Mouse (Mus musculus) C2C12 (cell line): ENCODE measurements around the gene Rgs13. TPM values are rescaled to one million over a fixed set of nuclear protein-coding genes. Genes with fewer than 3 reads are reported as not detected.

ENCODE experiments used
- H3K27me3 ChIP-seq: one replicate; pipeline ENCODE4 v1.6.1; 2011; ENCODE audit not compliant: control insufficient read depth, insufficient read depth, insufficient read length
- H3K36me3 ChIP-seq: one replicate; pipeline ENCODE4 v1.6.1; 2011; ENCODE audit not compliant: control insufficient read depth, insufficient read depth
- H3K4me3 ChIP-seq: one replicate; pipeline ENCODE4 v1.5.1; 2011; ENCODE audit warnings: mild to moderate bottlenecking, control low read depth; ENCODE audit not compliant: poor library complexity, insufficient read depth, severe bottlenecking
- H3K79me2 ChIP-seq: one replicate; pipeline ENCODE4 v1.6.1; 2011; ENCODE audit not compliant: control insufficient read depth, insufficient read depth
- H3K79me3 ChIP-seq: one replicate; pipeline ENCODE4 v1.6.1; 2011; ENCODE audit warnings: low read depth, control low read depth
- H3ac ChIP-seq: one replicate; pipeline ENCODE3; 2011; ENCODE audit warnings: low read depth; ENCODE audit not compliant: control insufficient read depth, insufficient read length
- CEBPB ChIP-seq: IDR thresholded peaks from one replicate; pipeline ENCODE4 v1.6.1; 2011; ENCODE audit warnings: low read depth, mild to moderate bottlenecking, control low read depth, moderate library complexity
- CTCF ChIP-seq: IDR thresholded peaks from one replicate; pipeline ENCODE4 v1.5.1; 2011; ENCODE audit not compliant: control insufficient read depth, insufficient read depth, insufficient read length
- FOSL1 ChIP-seq: IDR thresholded peaks from one replicate; pipeline ENCODE4 v1.8.0; 2011; ENCODE audit warnings: mild to moderate bottlenecking, low read length; ENCODE audit not compliant: poor library complexity, insufficient read depth, severe bottlenecking
- MAX ChIP-seq: IDR thresholded peaks from one replicate; pipeline ENCODE4 v1.6.1; 2011; ENCODE audit warnings: mild to moderate bottlenecking, control low read depth
- MYOD1 ChIP-seq: IDR thresholded peaks from one replicate; pipeline ENCODE4 v1.6.1; 2011; ENCODE audit warnings: low read depth; ENCODE audit not compliant: control insufficient read depth, insufficient read length
- MYOG ChIP-seq: IDR thresholded peaks from one replicate; pipeline ENCODE4 v1.6.1; 2011; ENCODE audit not compliant: control insufficient read depth, insufficient read length; ENCODE audit errors: extremely low read depth
- USF1 ChIP-seq: IDR thresholded peaks from one replicate; pipeline ENCODE4 v1.6.1; 2011; ENCODE audit warnings: low read depth, mild to moderate bottlenecking, control low read depth, moderate library complexity
- polyA plus RNA-seq: library from polyadenylated mRNA; unstranded; fragments of >200 nt; fragmentation: generic; extraction: Trizol; gene quantifications from one replicate; pipeline ENCODE4 v1.2.1, GENCODE M21; 2012; ENCODE audit warnings: missing spikeins

Rgs13 gene
- polyA plus RNA-seq, 1 experiment, result not detected

DNA sequence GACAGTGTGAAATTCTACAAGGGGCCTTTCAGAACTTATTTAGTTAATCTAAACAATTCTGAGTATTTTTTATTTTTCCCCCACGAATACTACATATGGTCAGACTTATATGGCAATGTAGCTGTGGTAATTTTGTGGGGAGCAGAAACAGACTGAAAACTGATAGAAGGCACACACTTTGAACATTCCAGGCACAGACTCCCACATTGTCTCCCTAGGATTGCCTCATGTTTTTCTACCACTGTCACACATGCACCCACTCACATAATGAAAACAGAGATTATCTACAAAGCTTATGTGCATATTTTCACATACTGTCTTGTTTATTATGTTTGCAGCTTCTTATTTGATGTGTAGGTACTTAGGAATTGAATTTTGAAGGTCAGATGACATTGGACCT is 9.4 kb downstream of the Rgs13 start:
- Histone ChIP-seq H3K79me2 (no peaks in the 10 kb centered on the region), H3ac (no peak overlapping the region), H3K4me3 (no peak overlapping the region), H3K27me3 (no peaks in the 10 kb centered on the region), H3K79me3 (no peaks in the 10 kb centered on the region), H3K36me3 (no peaks in the 10 kb centered on the region)
- no peak for TF ChIP-seq CTCF
- no peak for TF ChIP-seq CEBPB
- no peak for TF ChIP-seq FOSL1
- TF ChIP-seq USF1, result no peak
- no peak for TF ChIP-seq MYOD1
- TF ChIP-seq MYOG, result no peak
- TF ChIP-seq MAX, result no peak

DNA sequence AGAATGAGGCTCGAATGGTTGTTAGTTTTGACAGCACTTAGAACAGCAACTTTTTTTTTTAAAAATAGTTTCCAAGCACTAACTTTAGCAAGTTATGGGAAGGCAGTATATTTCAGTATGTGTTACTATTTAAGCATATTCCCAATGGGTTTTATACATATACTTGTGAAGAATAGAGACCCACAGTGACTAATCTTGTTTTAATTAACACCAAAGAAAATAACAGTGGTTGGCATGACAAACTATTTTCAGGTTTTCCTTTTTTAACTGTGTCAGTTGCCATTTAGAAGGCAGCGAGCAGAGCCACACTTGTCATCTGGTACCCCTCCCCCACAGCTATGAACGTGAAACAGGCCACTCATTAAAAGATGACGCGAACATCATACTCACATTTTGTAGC is 10.3 kb downstream of the Rgs13 start:
- H3K79me2 ChIP-seq, result no peaks in the 10 kb centered on the region

DNA sequence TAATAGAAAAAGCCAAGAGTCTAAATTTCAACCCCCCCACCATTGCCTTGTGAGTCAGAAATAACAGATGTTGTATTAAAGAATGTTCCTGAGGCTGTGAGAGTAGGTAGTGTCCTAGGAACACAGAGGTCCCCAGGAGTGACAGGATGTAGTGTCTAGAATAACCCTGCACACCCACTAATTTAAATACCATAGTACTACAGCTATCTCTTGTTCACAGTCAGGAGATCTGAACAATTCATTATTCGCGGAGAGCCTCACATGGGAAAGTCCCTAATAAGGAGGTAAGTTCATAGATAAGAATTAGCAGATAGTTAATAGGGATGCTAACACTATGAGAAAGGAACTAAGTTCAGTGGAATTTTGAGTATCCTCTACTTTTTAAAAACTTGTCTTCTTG is 10.9 kb downstream of the Rgs13 start:
- Histone ChIP-seq H3K4me3 (no peak overlapping the region), H3K36me3 (no peaks in the 10 kb centered on the region), H3K27me3 (no peaks in the 10 kb centered on the region), H3K79me2 (no peaks in the 10 kb centered on the region), H3ac (no peak overlapping the region), H3K79me3 (no peaks in the 10 kb centered on the region)
- TF ChIP-seq MYOG (no peak), CEBPB (no peak)

More for the DNA sequence above, 10.3 kb downstream of the Rgs13 start:
- no peaks in the 10 kb centered on the region for H3K79me3 ChIP-seq
- no peaks in the 10 kb centered on the region for H3K27me3 ChIP-seq
- no peaks in the 10 kb centered on the region for H3K36me3 ChIP-seq
- TF ChIP-seq MAX (no peak), MYOG (no peak), USF1 (no peak), MYOD1 (no peak)
- H3K4me3 ChIP-seq, result no peak overlapping the region
- H3ac ChIP-seq, result no peak overlapping the region

DNA sequence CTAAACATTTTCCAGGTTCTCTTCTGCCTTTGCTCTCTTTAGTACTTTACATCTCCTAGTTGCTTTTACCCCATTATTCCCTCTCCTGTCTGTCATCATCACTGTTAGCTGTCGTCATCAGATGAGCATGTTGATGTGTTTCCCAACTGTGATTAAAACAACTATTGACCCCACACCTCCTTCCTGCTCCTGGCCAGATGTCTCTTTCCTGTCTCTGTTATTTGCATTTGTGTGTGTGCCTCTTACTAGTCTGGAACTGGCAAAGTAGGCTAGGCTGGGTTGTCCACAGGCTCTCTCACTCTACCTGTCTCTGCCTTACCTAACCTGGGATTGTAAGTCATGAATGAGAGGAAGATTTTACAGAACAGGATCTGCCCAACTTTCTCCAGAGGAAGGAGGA is 24.6 kb downstream of the Rgs13 start:
- H3K4me3 ChIP-seq, result no peak overlapping the region
- H3ac ChIP-seq, result no peak overlapping the region
- H3K27me3 ChIP-seq, result no peaks in the 10 kb centered on the region
- H3K36me3 ChIP-seq, result no peaks in the 10 kb centered on the region
- TF ChIP-seq CTCF (no peak), MYOG (no peak), USF1 (no peak), MAX (no peak), CEBPB (no peak), MYOD1 (no peak), FOSL1 (no peak)
- no peaks in the 10 kb centered on the region for H3K79me3 ChIP-seq
- no peaks in the 10 kb centered on the region for H3K79me2 ChIP-seq

DNA sequence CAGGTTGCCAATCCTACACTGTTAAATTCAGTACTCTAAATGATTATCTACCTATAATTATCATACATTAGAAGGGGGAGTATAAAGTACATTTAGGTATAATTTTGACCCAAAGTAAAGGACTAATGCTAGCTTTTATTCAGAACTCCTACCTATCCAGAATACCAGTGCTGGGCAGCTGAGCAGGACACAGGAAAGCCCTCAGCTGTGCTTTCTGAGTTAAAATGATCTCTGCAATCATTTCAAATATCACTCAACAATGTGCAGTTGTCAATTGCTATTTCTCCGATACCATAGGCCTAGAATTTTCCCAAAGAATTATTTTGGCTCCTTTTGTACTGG is 25.0 kb downstream of the Rgs13 start:
- Histone ChIP-seq H3K79me2 (no peaks in the 10 kb centered on the region), H3K27me3 (no peaks in the 10 kb centered on the region), H3ac (no peak overlapping the region), H3K4me3 (no peak overlapping the region), H3K79me3 (no peaks in the 10 kb centered on the region), H3K36me3 (no peaks in the 10 kb centered on the region)
- TF ChIP-seq MYOG, result no peak
- TF ChIP-seq MAX, result no peak
- no peak for TF ChIP-seq FOSL1
- TF ChIP-seq MYOD1, result no peak
- no peak for TF ChIP-seq CTCF
- TF ChIP-seq USF1, result no peak
- TF ChIP-seq CEBPB, result no peak

DNA sequence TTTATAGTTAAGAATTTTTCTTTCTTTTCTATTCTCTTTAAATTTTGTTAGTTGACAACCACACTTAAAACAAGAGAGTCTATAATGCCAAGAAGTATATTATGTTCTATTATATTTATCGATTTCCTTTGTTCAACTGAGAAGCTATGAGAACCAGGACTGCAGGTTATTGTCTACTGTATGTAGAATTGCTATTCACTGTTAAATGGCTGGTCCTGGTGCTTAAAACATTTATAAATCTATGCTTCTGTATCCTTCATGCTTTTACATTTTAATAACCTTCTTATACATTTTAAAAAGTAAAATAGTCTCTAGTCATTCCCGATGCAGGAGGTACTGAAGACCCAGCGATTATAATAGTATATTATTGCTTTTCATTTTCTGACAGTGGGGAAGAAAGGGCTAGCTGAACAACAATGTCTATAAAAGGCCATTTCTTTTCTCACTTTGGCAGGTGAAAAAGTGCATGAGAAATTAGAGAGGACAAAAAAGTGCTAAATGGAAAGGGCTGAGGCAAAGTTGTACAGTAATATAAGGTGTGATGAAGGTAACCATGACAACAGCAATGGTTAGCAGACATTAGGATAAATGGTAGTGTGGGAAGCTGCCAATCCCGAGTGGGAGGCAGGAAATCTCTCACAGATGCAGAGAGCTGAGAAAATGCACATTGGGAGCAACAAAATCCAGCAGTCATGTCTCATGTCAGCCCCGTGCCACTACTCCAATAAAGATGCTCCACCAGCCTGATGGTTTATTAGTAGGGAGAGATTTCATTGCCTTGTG is 25.6 kb downstream of the Rgs13 start:
- Histone ChIP-seq H3K4me3 (no peak overlapping the region), H3K79me3 (no peaks in the 10 kb centered on the region), H3K36me3 (no peaks in the 10 kb centered on the region), H3ac (no peak overlapping the region), H3K79me2 (no peaks in the 10 kb centered on the region), H3K27me3 (no peaks in the 10 kb centered on the region)
- no peak for TF ChIP-seq MYOG
- no peak for TF ChIP-seq MAX
- TF ChIP-seq FOSL1, result no peak
- no peak for TF ChIP-seq CEBPB
- no peak for TF ChIP-seq CTCF
- no peak for TF ChIP-seq USF1
- TF ChIP-seq MYOD1, result no peak
